Mouse (Mus musculus) myocyte (in vitro differentiated cells): ENCODE measurements around the gene Tm9sf3.

Source experiments
- CEBPB ChIP-seq: IDR thresholded peaks from 2 replicates; pipeline ENCODE4 v1.6.1; 2011; ENCODE audit warnings: mild to moderate bottlenecking, moderate library complexity; ENCODE audit not compliant: poor library complexity, insufficient read depth, severe bottlenecking
- E2F4 ChIP-seq: IDR thresholded peaks from one replicate; pipeline ENCODE4 v1.6.1; 2011; ENCODE audit warnings: mild to moderate bottlenecking, control low read depth, moderate library complexity; ENCODE audit not compliant: insufficient read depth
- MAX ChIP-seq: IDR thresholded peaks from one replicate; pipeline ENCODE4 v1.6.1; 2011; ENCODE audit warnings: low read depth, mild to moderate bottlenecking, control low read depth
- MYOD1 ChIP-seq, 3 experiments: IDR thresholded peaks; one replicate each; pipeline ENCODE4 v1.6.1; 2011; ENCODE audit warnings: control low read depth in 2 of 3, low read depth in 2 of 3, mild to moderate bottlenecking in 2 of 3, moderate library complexity in 1 of 3; ENCODE audit not compliant: insufficient read length in 2 of 3, control insufficient read depth in 1 of 3
- MYOG ChIP-seq, 3 experiments: IDR thresholded peaks; one replicate each; pipeline ENCODE4 v1.6.1; 2011; ENCODE audit warnings: control low read depth in 2 of 3, low read depth in 2 of 3, mild to moderate bottlenecking in 2 of 3; ENCODE audit not compliant: insufficient read length in 2 of 3, control insufficient read depth in 1 of 3, insufficient read depth in 1 of 3
- POLR2A ChIP-seq: IDR thresholded peaks from one replicate; pipeline ENCODE4 v1.6.1; 2011; ENCODE audit warnings: low read depth, mild to moderate bottlenecking, control low read depth, moderate library complexity; ENCODE audit not compliant: insufficient read length
- POLR2AphosphoS2 ChIP-seq: IDR thresholded peaks from one replicate; pipeline ENCODE4 v1.6.1; 2011; ENCODE audit warnings: low read depth, control low read depth; ENCODE audit not compliant: insufficient read length
- REST ChIP-seq: IDR thresholded peaks from one replicate; pipeline ENCODE4 v1.6.1; 2011; ENCODE audit warnings: mild to moderate bottlenecking, control low read depth, moderate library complexity; ENCODE audit not compliant: insufficient read depth, insufficient read length
- SRF ChIP-seq: IDR thresholded peaks from one replicate; pipeline ENCODE4 v1.6.1; 2011; ENCODE audit warnings: low read depth; ENCODE audit not compliant: control insufficient read depth, insufficient read length
- TCF12 ChIP-seq: IDR thresholded peaks from one replicate; pipeline ENCODE4 v1.6.1; 2011; ENCODE audit warnings: mild to moderate bottlenecking, control low read depth; ENCODE audit not compliant: poor library complexity, insufficient read depth, severe bottlenecking
- TCF3 ChIP-seq: IDR thresholded peaks from one replicate; pipeline ENCODE4 v1.6.1; 2011; ENCODE audit warnings: low read depth, control low read depth; ENCODE audit not compliant: insufficient read length
- USF1 ChIP-seq: IDR thresholded peaks from one replicate; pipeline ENCODE4 v1.6.1; 2011; ENCODE audit warnings: low read depth, mild to moderate bottlenecking, control low read depth, moderate library complexity

- TF ChIP-seq POLR2A (no peak), E2F4 (no peak), MYOD1 (IDR thresholded peaks at IDR 0.05; ENCODE audit: control insufficient read depth in 1 of 3, insufficient read length in 2 of 3, low read depth in 2 of 3) (no peak), POLR2AphosphoS2 (no peak), MAX (no peak), MYOG (IDR thresholded peaks at IDR 0.05; ENCODE audit: control insufficient read depth in 1 of 3, insufficient read depth in 1 of 3, insufficient read length in 2 of 3, low read depth in 2 of 3) (no peak), USF1 (no peak), TCF12 (no peak), SRF (no peak), REST (no peak), CEBPB (no peak), TCF3 (no peak)
Observed at GRCm38 (mm10) chr19:41303433-41303832, 39.6 kb upstream of the Tm9sf3 start.
